Mouse (Mus musculus) brain, embryonic 14.5 days (tissue): ENCODE measurements at regions not wholly inside any gene's neighbourhood (a gene's known extent, or its start where the extent isn't known, plus 50 kb on each side); places are given as distances from the start of the nearest gene placed in this dataset.

Experiments used
- DNase-seq: peaks from one replicate; pipeline ENCODE4 v3.0.0-alpha.2; 2011; ENCODE audit warnings: low read depth
- CTCF ChIP-seq: fragments of 200-500 bp; IDR thresholded peaks from 2 replicates; pipeline ENCODE4 v1.5.1; 2012; ENCODE audit warnings: inconsistent platforms, mild to moderate bottlenecking, moderate library complexity, borderline replicate concordance; ENCODE audit not compliant: insufficient read depth, insufficient read length; ENCODE audit errors: extremely low read depth
- POLR2A ChIP-seq: fragments of 200-500 bp; IDR thresholded peaks from 2 replicates; pipeline ENCODE4 v1.6.1; 2012; ENCODE audit warnings: mild to moderate bottlenecking, inconsistent platforms, borderline replicate concordance; ENCODE audit not compliant: poor library complexity, insufficient read depth, insufficient read length, severe bottlenecking; ENCODE audit errors: extremely low read depth

DNA sequence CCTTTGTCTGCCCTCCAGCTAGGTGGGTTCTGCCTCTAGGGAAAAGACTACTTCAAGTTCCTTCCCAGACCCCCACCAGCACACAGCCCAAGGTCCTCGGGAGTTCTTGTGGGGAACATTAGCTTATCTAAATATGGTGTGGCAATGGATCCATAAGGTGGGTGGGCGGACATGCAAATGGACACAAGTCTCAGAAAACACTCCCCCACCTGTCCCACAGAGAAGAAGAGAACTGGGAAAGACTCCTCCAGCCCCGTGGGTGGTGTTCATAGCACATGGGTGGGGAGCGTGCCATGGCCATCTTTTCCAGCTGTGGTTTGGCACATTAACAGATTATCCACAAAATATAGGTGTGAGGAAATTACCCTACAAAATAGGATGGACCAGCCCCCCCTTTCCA is 177.5 kb downstream of the Bcl11b start:
- no peak for TF ChIP-seq POLR2A
- no peak for TF ChIP-seq CTCF
- DNase-seq, result no peak

DNA sequence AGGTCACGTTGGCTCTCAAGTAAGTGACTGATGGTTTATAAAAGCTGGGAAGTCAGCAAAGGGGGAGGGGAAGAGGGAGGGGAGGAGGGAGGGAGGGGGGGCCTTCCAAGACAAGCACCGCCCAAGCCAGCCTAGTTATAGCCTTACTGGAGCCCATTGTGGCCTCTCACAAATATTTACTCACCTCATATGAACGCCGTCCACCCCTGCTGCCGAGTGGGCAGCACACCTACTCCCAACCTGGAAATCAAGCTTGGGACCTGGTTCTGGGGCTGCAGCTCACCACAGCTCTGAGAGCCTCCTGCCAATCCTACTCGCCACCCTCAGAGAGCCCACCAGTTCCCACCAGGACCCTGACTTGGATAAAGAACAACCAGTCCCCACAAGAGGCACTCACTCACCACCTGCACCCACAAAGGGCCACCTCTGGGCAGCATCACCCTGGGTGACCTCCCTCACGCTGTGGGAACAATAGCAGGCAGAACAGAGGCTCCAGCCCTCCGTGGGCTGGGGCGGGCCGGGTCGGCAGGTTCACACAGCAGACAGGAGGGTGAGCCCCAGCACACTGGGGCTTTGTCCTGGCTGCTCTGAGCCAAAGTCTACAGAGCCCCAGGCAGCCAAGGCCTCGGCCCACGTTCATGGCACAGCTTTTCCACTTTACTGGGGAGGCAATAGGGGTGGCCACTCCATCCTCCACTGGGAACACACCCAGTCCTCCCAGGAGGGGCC is 171.8 kb downstream of the Bcl11b start:
- TF ChIP-seq CTCF (no peak), POLR2A (no peak)
- no peak for DNase-seq

DNA sequence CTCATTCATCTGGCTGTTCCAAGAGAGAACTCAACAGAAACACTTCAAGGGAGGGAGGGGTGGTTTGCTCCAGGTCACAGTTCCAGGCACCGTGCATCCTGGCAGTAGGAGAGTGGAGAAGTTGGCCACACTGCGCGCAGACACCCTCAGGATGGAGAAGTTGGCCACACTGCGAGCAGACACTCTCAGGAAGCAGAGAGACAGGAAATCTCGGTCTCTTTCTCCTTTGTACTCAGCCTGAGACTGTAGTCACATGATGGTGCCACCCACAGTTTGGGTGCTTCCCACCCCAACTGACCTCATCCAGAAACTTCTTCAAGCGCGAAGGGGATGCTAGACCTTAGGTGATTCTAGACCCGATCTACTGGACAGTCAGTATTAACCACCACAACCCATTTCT is 170.4 kb downstream of the Bcl11b start:
- TF ChIP-seq POLR2A (no peak), CTCF (no peak)

GRCm38 (mm10) chr12:107834512-107834911 is 168.9 kb downstream of the Bcl11b start:
- TF ChIP-seq CTCF (no peak), POLR2A (no peak)
- DNase-seq, result no peak

More for the DNA sequence above, 170.4 kb downstream of the Bcl11b start:
- no peak for DNase-seq

- no peak for TF ChIP-seq CTCF
- TF ChIP-seq POLR2A, result no peak
- DNase-seq, result peak; percentile 20
Measured at GRCm38 (mm10) chr12:107837741-107838140, 165.7 kb downstream of the Bcl11b start.

GRCm38 (mm10) chr12:107844631-107845030 is 158.8 kb downstream of the Bcl11b start:
- TF ChIP-seq CTCF, result no peak
- no peak for TF ChIP-seq POLR2A

GRCm38 (mm10) chr12:107850591-107850990 is 152.8 kb downstream of the Bcl11b start:
- TF ChIP-seq POLR2A, result no peak
- no peak for TF ChIP-seq CTCF
- no peak for DNase-seq

More at GRCm38 (mm10) chr12:107844631-107845030, 158.8 kb downstream of the Bcl11b start:
- no peak for DNase-seq

- DNase-seq, result no peak
- TF ChIP-seq CTCF (no peak), POLR2A (no peak)
Measured at GRCm38 (mm10) chr12:107852921-107853320, 150.5 kb downstream of the Bcl11b start.

DNA sequence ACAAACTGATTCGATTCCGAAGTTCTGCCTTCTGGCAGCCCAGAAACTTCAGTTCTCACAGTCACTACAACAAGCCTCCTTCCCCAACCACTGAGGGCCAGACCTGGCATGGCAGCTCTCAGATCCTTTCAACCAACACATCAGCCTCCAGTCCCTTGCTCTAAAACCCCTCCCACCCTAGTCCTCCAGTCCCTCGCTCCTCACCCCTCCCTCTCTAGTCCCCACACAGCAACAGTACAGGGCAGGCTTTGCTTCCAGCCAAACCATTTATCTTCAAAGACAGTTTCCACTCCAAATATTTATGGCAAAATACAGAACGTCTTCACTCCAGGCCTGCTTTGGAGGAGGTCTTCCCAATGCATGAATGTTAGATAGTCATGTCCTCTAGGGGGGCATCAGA is 147.9 kb downstream of the Bcl11b start:
- no peak for DNase-seq
- TF ChIP-seq POLR2A (no peak), CTCF (no peak)

DNA sequence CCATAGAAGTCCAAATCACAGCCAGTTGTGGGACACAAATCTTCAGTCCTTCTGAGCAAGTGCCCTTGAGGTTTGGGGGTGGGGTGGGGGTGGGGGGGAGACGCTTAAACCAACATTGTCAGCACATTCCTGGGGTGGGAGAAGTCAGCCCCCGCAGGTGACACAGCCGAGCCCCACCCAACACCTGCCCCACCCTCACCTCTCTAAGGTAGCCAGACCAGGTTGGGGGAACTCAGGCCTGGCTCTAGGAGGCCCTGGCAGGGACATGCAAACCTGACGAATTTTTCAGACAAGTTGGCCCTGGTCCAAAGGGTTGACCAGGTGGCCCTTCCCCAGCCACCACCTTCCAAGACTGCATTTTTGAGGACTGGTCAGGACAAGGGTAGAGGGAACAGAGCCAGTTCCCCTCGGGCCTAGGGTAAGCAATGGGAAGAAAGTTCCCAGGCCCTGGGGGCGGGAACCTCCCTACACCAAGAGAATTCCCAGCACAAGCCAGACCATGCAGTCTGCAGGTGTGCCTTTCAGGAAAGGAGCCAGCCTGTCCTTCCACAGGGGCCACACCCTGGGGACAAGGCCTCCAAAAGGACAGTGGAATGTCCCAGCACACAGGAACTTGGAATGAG is 146.9 kb downstream of the Bcl11b start:
- DNase-seq, result no peak
- TF ChIP-seq POLR2A (no peak), CTCF (no peak)

- TF ChIP-seq CTCF (no peak), POLR2A (no peak)
- DNase-seq, result peak; percentile 32
Measured at GRCm38 (mm10) chr12:107858536-107859280, 144.7 kb downstream of the Bcl11b start.

- DNase-seq, result peak; percentile 89
- no peak for TF ChIP-seq POLR2A
- peak; percentile 15; the same call in 1 of the 2 replicates for TF ChIP-seq CTCF
Measured at GRCm38 (mm10) chr12:107859750-107860149, 143.7 kb downstream of the Bcl11b start.

DNA sequence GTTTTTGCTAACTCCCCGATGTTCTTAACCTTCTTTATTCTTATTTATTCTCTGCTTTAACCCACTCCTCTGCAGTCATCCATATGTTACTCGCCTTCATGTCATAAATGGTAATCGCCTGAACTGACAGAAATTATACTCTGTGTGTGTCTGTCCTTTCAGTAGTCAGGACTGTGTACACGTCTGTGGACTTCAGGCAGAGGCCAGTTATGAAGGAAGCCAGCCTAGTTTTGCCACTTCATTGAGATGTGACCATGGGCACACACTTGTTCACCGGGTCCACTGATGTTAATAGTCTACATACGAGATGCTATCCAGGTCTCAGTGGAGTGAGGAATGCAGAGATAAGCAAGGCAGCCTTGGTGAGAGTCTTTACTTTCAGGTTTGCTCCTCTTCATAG is 143.0 kb downstream of the Bcl11b start:
- no peak for DNase-seq
- TF ChIP-seq CTCF, result no peak
- no peak for TF ChIP-seq POLR2A
